Mouse (Mus musculus) spleen, adult 12 weeks (tissue): ENCODE measurements around the gene Ddb2.
A peak's percentile ranks its signal among the peaks of the same experiment; 100 is the strongest.

Experiments
- DNase-seq: peaks from one replicate; pipeline ENCODE4 v3.0.0; 2022; ENCODE audit warnings: low spot score

The Ddb2 gene

GRCm38 (mm10) chr2:91236601-91237510 is at the start of gene Ddb2:
Gene Ddb2, minus strand, starts transcription at chr2:91236982.
- DNase-seq: peak; percentile 81

GRCm38 (mm10) chr2:91285885-91286505 is 49.2 kb upstream of the Ddb2 start:
- DNase-seq: peak; percentile 46

GRCm38 (mm10) chr2:91284375-91285199 is 47.8 kb upstream of the Ddb2 start:
- DNase-seq: no peak

GRCm38 (mm10) chr2:91283972-91284371 is 47.2 kb upstream of the Ddb2 start:
- DNase-seq: no peak

GRCm38 (mm10) chr2:91281366-91281765 is 44.6 kb upstream of the Ddb2 start:
- no peak for DNase-seq

- DNase-seq: no peak
Observed at GRCm38 (mm10) chr2:91279372-91279755, 42.6 kb upstream of the Ddb2 start.

- DNase-seq: no peak
Observed at GRCm38 (mm10) chr2:91278749-91279371, 42.1 kb upstream of the Ddb2 start.

GRCm38 (mm10) chr2:91269687-91270133 is 32.9 kb upstream of the Ddb2 start:
- DNase-seq: no peak

GRCm38 (mm10) chr2:91268706-91269105 is 31.9 kb upstream of the Ddb2 start:
- DNase-seq: no peak

- no peak for DNase-seq
Observed at GRCm38 (mm10) chr2:91268042-91268441, 31.3 kb upstream of the Ddb2 start.

- DNase-seq: peak; percentile 94
Observed at GRCm38 (mm10) chr2:91264711-91265681, 28.2 kb upstream of the Ddb2 start, which contains the start of gene Arfgap2. Gene Arfgap2, plus strand, starts transcription at chr2:91264974.

- no peak for DNase-seq
Observed at GRCm38 (mm10) chr2:91263692-91264660, 27.2 kb upstream of the Ddb2 start.

- no peak for DNase-seq
Observed at GRCm38 (mm10) chr2:91259493-91259892, 22.7 kb upstream of the Ddb2 start.

- DNase-seq: no peak
Observed at GRCm38 (mm10) chr2:91258830-91259229, 22.0 kb upstream of the Ddb2 start.

- DNase-seq: no peak
Observed at GRCm38 (mm10) chr2:91258054-91258453, 21.3 kb upstream of the Ddb2 start.

- DNase-seq: no peak
Observed at GRCm38 (mm10) chr2:91257126-91257980, 20.6 kb upstream of the Ddb2 start.

GRCm38 (mm10) chr2:91256256-91257125 is 19.7 kb upstream of the Ddb2 start:
- DNase-seq: no peak
